Mouse (Mus musculus): ENCODE measurements around the gene Rpp30. TPM values are rescaled to one million over a fixed set of nuclear protein-coding genes. Genes with fewer than 3 reads are reported as not detected.

Rpp30 gene
- polyA plus RNA-seq, 1 experiment from 2014 or later, result 44.2 TPM

DNA sequence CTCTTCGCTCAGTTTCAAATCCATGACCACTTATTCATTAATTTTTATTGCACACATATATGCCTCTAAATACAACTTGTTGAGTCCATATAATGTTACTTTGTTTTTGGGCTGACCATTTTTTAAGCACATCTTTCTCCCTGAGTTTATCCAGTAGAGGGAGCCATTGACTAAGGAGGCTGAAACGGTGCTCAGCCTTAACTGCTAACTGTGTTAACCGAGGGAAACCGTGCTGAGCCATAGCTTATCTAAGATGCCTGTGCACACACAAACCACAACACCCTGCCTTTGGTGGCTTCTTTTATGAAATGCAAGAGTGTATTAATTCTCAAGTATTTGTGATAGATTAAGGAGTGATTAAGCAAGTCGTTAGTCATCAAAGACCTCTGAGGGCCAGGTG, 7.3 kb downstream of the Rpp30 start:
- ATAC-seq (ENCODE audit: insufficient number of reproducible peaks, insufficient read depth, low FRiP score, low read depth), result no peak
- Histone ChIP-seq H3K36me3 (ENCODE audit: control insufficient read depth, insufficient read depth, low read length) (peaks cover 70% of the 10 kb centered on the region), H3K4me2 (ENCODE audit: low read length) (no peak overlapping the region), H3K4me3 (ENCODE audit: control insufficient read depth in 1 of 2, insufficient read depth in 1 of 2, low read depth in 1 of 2, low read length in 2 of 2) (no peak overlapping the region), H3K27ac (replicated peaks in 1 of 2; ENCODE audit: control insufficient read depth in 1 of 2, insufficient read depth in 1 of 2, low read depth in 2 of 2, low read length in 2 of 2) (no peak overlapping the region), H3K9me3 (ENCODE audit: control insufficient read depth, low read length) (no peaks in the 10 kb centered on the region), H3K4me1 (ENCODE audit: control insufficient read depth in 2 of 2, insufficient read depth in 2 of 2, low read length in 2 of 2) (peaks cover 0 to under 1% of the 10 kb centered on the region in 2 experiments; a peak in 1 of 4 replicates), H3K27me3 (ENCODE audit: control insufficient read depth, insufficient read depth, low read length) (no peaks in the 10 kb centered on the region), H3K9ac (ENCODE audit: low read length) (no peak overlapping the region)
- 34% methylated on average over 5 of the region's 5 CpGs for WGBS

DNA sequence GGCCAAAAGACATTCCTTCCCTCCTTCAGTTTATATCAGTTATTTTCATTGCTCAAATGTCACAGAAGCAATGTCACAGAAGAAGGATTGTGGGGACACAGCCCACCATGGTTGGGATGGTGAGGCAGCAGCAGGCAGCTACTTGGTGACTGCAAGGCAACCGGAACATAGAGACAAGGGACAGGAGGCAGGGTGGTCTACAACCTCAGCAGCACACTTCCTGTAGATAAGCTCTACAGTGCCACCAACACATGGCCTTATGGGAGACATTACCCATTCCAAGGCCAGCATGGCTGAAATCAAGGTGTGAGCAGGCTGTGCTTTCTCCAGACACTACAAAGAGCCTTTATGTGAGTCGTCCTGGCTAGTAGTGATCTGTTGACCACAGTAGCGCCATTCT, 13.7 kb downstream of the Rpp30 start:
- Histone ChIP-seq H3K4me3 (ENCODE audit: control insufficient read depth in 1 of 2, insufficient read depth in 1 of 2, low read depth in 1 of 2, low read length in 2 of 2) (no peak overlapping the region), H3K9me3 (ENCODE audit: control insufficient read depth, low read length) (no peaks in the 10 kb centered on the region), H3K4me1 (ENCODE audit: control insufficient read depth in 2 of 2, insufficient read depth in 2 of 2, low read length in 2 of 2) (peaks cover 0 to 2% of the 10 kb centered on the region in 2 experiments; a peak in 1 of 4 replicates), H3K9ac (ENCODE audit: low read length) (no peak overlapping the region), H3K4me2 (ENCODE audit: low read length) (no peak overlapping the region), H3K27ac (replicated peaks in 1 of 2; ENCODE audit: control insufficient read depth in 1 of 2, insufficient read depth in 1 of 2, low read depth in 2 of 2, low read length in 2 of 2) (no peak overlapping the region), H3K27me3 (ENCODE audit: control insufficient read depth, insufficient read depth, low read length) (no peaks in the 10 kb centered on the region), H3K36me3 (ENCODE audit: control insufficient read depth, insufficient read depth, low read length) (peaks cover 87% of the 10 kb centered on the region)
- 87% methylated on average over 3 of the region's 3 CpGs for WGBS
- ATAC-seq (ENCODE audit: insufficient number of reproducible peaks, insufficient read depth, low FRiP score, low read depth), result no peak

DNA sequence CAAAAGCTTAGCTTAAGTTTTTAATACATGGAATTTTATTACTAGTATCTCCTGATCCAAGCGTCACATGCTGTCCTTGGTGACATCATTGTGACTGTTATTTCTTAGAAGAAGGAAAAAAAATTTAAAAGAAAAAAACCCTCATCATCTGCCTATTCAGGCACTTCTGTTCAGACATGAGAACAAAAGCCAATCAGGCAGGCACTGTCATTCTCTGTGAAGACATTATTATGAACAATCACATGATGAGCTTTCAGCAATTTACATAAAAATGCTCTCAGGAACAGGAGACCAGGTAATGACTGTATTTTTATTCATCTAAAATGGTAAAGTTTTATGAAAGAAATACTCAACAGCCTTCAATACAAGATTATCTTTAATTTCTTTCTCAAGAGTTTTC, 14.7 kb downstream of the Rpp30 start:
- Histone ChIP-seq H3K27me3 (ENCODE audit: control insufficient read depth, insufficient read depth, low read length) (no peaks in the 10 kb centered on the region), H3K36me3 (ENCODE audit: control insufficient read depth, insufficient read depth, low read length) (peaks cover 89% of the 10 kb centered on the region), H3K9ac (ENCODE audit: low read length) (no peak overlapping the region), H3K9me3 (ENCODE audit: control insufficient read depth, low read length) (no peaks in the 10 kb centered on the region), H3K4me2 (ENCODE audit: low read length) (no peak overlapping the region), H3K4me3 (ENCODE audit: control insufficient read depth in 1 of 2, insufficient read depth in 1 of 2, low read depth in 1 of 2, low read length in 2 of 2) (no peak overlapping the region), H3K4me1 (ENCODE audit: control insufficient read depth in 2 of 2, insufficient read depth in 2 of 2, low read length in 2 of 2) (peaks cover 0 to 2% of the 10 kb centered on the region in 2 experiments; a peak in 1 of 4 replicates), H3K27ac (replicated peaks in 1 of 2; ENCODE audit: control insufficient read depth in 1 of 2, insufficient read depth in 1 of 2, low read depth in 2 of 2, low read length in 2 of 2) (no peak overlapping the region)
- no peak for ATAC-seq (ENCODE audit: insufficient number of reproducible peaks, insufficient read depth, low FRiP score, low read depth)
- 91% methylated on average over 1 of the region's 1 CpGs for WGBS

DNA sequence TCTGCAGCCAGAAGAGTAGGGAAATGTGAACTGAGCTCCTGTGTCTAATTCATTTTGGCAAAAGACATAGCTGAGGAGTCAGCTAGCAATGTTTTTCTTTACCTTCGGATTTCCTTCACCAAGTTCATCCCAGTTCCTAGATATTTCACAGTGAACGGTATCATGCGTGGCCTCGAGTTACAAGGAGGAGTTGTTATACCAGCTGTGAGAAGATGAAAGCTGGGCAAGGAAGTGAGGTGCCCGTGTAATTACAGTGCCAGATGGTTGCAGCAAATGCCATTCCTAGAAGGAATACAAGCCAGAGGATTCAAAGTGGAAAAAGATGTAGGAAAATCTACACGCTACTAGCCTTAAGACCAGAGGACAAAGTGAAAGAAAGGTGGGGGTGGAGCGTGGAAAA, 15.4 kb downstream of the Rpp30 start:
- no peak for ATAC-seq (ENCODE audit: insufficient number of reproducible peaks, insufficient read depth, low FRiP score, low read depth)
- no peaks in the 10 kb centered on the region for H3K27me3 ChIP-seq (ENCODE audit: control insufficient read depth, insufficient read depth, low read length)
- H3K36me3 ChIP-seq (ENCODE audit: control insufficient read depth, insufficient read depth, low read length), result peaks cover 89% of the 10 kb centered on the region

DNA sequence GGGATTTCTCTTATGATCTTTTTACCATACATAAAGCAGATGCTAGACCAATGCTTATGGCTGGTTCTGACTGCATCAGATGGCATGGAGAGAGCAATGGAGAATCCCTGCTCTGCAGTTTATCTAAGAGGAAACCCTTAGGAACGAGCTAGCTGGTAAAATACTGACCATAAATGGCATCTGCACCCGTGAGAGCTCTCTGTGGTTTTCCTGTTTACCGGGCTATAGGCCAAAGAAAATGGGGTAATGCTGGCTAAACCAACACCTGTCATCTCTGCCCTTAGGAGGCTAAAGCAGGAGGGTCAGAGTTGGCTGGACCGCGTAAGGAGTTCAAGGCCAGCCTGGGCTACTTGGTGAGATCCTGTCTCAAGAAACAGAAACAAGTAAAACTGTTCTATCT, 20.4 kb downstream of the Rpp30 start:
- Histone ChIP-seq H3K9ac (ENCODE audit: low read length) (no peak overlapping the region), H3K27ac (replicated peaks in 1 of 2; ENCODE audit: control insufficient read depth in 1 of 2, insufficient read depth in 1 of 2, low read depth in 2 of 2, low read length in 2 of 2) (no peak overlapping the region), H3K9me3 (ENCODE audit: control insufficient read depth, low read length) (no peaks in the 10 kb centered on the region), H3K27me3 (ENCODE audit: control insufficient read depth, insufficient read depth, low read length) (no peaks in the 10 kb centered on the region), H3K36me3 (ENCODE audit: control insufficient read depth, insufficient read depth, low read length) (peaks cover 58% of the 10 kb centered on the region), H3K4me1 (ENCODE audit: control insufficient read depth in 2 of 2, insufficient read depth in 2 of 2, low read length in 2 of 2) (no peaks in the 10 kb centered on the region), H3K4me3 (ENCODE audit: control insufficient read depth in 1 of 2, insufficient read depth in 1 of 2, low read depth in 1 of 2, low read length in 2 of 2) (no peak overlapping the region), H3K4me2 (ENCODE audit: low read length) (no peak overlapping the region)
- 75% methylated on average over 5 of the region's 5 CpGs for WGBS
- no peak for ATAC-seq (ENCODE audit: insufficient number of reproducible peaks, insufficient read depth, low FRiP score, low read depth)

More for the DNA sequence above, 15.4 kb downstream of the Rpp30 start:
- H3K4me2 ChIP-seq (ENCODE audit: low read length), result no peak overlapping the region
- H3K4me3 ChIP-seq (ENCODE audit: control insufficient read depth in 1 of 2, insufficient read depth in 1 of 2, low read depth in 1 of 2, low read length in 2 of 2), result no peak overlapping the region
- WGBS, result 89% methylated on average over 7 of the region's 7 CpGs
- no peak overlapping the region for H3K27ac ChIP-seq (replicated peaks in 1 of 2; ENCODE audit: control insufficient read depth in 1 of 2, insufficient read depth in 1 of 2, low read depth in 2 of 2, low read length in 2 of 2)
- no peak overlapping the region for H3K9ac ChIP-seq (ENCODE audit: low read length)
- H3K9me3 ChIP-seq (ENCODE audit: control insufficient read depth, low read length), result no peaks in the 10 kb centered on the region
- peaks cover 0 to 2% of the 10 kb centered on the region in 2 experiments; a peak in 1 of 4 replicates for H3K4me1 ChIP-seq (ENCODE audit: control insufficient read depth in 2 of 2, insufficient read depth in 2 of 2, low read length in 2 of 2)

DNA sequence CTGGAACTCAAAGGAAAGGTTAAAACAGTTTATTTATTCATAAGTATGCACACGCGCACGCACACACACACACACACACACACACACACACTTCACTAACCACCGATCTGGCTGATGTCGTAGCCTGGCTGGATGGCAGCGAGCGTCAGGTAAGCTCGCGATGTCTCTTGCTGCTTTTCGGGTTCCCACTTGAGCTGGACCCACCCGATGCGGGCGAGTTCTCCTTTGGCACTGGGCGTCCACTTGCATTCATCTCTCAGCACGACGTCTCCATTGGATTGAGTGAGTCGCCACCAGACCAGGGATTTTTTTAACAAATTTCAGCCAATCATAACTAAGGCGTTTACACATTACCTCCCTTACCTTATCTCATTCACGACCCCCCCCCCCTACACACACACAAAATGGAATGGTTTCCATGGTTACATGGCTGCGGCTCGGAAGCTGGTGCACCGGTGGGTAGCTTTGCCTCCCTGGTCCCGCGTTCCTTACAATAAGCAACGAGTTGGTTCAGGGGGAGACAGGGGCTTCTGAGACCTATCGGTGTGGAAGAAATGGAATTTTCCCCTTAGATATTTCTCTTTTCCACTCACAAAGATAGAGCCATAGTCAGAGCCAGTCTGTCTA, 25.9 kb downstream of the Rpp30 start:
- Histone ChIP-seq H3K27ac (replicated peaks in 1 of 2; ENCODE audit: control insufficient read depth in 1 of 2, insufficient read depth in 1 of 2, low read depth in 2 of 2, low read length in 2 of 2) (0 out of 4 replicates have a peak overlapping the region, but pooled peaks of 1 of the 2 experiments have one; percentile 62), H3K9me3 (ENCODE audit: control insufficient read depth, low read length) (no peaks in the 10 kb centered on the region), H3K36me3 (ENCODE audit: control insufficient read depth, insufficient read depth, low read length) (peaks cover 30% of the 10 kb centered on the region), H3K4me2 (ENCODE audit: low read length) (no peak overlapping the region), H3K27me3 (ENCODE audit: control insufficient read depth, insufficient read depth, low read length) (no peaks in the 10 kb centered on the region), H3K4me1 (ENCODE audit: control insufficient read depth in 2 of 2, insufficient read depth in 2 of 2, low read length in 2 of 2) (peaks cover 2 to 3% of the 10 kb centered on the region in 2 experiments; a peak in 2 of 4 replicates), H3K4me3 (ENCODE audit: control insufficient read depth in 1 of 2, insufficient read depth in 1 of 2, low read depth in 1 of 2, low read length in 2 of 2) (no peak overlapping the region), H3K9ac (ENCODE audit: low read length) (no peak overlapping the region)
- no peak for ATAC-seq (ENCODE audit: insufficient number of reproducible peaks, insufficient read depth, low FRiP score, low read depth)
- WGBS, result 87% methylated on average over 26 of the region's 26 CpGs

DNA sequence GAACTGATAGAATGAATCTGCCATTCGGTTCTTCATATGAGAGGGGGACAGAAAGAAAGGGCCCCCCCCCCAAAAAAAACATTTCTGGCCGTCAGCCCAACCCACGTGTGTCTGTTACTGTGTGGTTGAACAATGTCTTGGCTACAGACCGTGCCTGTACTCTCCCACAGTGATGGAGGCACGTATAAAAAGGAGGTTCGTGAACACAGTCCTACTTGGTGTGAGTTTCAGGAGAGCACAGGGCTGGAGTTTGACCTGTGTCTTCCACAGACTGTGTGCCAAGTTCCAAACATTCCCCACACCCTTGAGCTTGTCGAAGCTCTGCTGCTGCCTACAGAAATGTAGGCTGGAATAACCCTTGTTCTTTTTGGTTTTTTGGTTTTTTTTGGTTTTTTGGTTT, 26.9 kb downstream of the Rpp30 start:
- H3K9ac ChIP-seq (ENCODE audit: low read length), result no peak overlapping the region
- peaks cover 37% of the 10 kb centered on the region for H3K36me3 ChIP-seq (ENCODE audit: control insufficient read depth, insufficient read depth, low read length)
- H3K4me2 ChIP-seq (ENCODE audit: low read length), result no peak overlapping the region
- ATAC-seq (ENCODE audit: insufficient number of reproducible peaks, insufficient read depth, low FRiP score, low read depth), result peak; percentile 62
- H3K27ac ChIP-seq (replicated peaks in 1 of 2; ENCODE audit: control insufficient read depth in 1 of 2, insufficient read depth in 1 of 2, low read depth in 2 of 2, low read length in 2 of 2), result peak overlapping the region; percentile 62 to 73; a peak in 2 of 4 replicates
- no peaks in the 10 kb centered on the region for H3K27me3 ChIP-seq (ENCODE audit: control insufficient read depth, insufficient read depth, low read length)
- no peak overlapping the region for H3K4me3 ChIP-seq (ENCODE audit: control insufficient read depth in 1 of 2, insufficient read depth in 1 of 2, low read depth in 1 of 2, low read length in 2 of 2)
- H3K9me3 ChIP-seq (ENCODE audit: control insufficient read depth, low read length), result no peaks in the 10 kb centered on the region
- peaks cover 6 to 11% of the 10 kb centered on the region in 2 experiments for H3K4me1 ChIP-seq (ENCODE audit: control insufficient read depth in 2 of 2, insufficient read depth in 2 of 2, low read length in 2 of 2)
- 17% methylated on average over 7 of the region's 7 CpGs for WGBS
